Mouse (Mus musculus) bone marrow, adult 2 months (tissue): ENCODE data around the gene Sorbs1.

Experiments used
- CTCF ChIP-seq: fragments of 200-500 bp; IDR thresholded peaks from 2 replicates; pipeline ENCODE4 v1.5.1; 2011; ENCODE audit warnings: low read length, control low read depth; ENCODE audit not compliant: control insufficient read depth, insufficient read depth
- POLR2A ChIP-seq: fragments of 200-500 bp; IDR thresholded peaks from 2 replicates; pipeline ENCODE4 v1.6.1; 2011; ENCODE audit warnings: low read depth, mild to moderate bottlenecking, control low read depth, low read length, borderline replicate concordance; ENCODE audit not compliant: control insufficient read depth

DNA sequence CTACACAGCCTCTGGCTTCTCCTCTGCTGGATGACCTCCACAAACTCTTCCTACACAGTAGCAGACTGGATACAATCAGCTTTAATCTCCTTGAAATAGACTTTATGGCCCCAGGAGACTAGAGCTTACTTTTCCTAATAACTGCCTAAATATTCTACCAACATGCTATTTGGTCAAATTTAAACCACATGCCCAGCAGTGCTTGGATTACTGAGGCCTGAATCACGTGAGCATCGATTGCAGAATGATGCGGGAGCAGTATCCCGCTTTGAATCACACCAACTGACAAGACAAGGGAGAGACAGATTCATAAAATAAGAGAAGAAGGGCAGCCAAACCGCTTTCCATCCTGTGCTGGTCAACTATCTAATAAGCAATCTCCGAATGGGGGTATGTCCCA, 34.8 kb upstream of the Sorbs1 start:
- TF ChIP-seq CTCF (no peak), POLR2A (no peak)
